Mouse (Mus musculus) right cerebral cortex, postnatal 4 days (tissue): ENCODE results near the gene Polm.

ENCODE experiments used
- DNase-seq: peaks from one replicate; pipeline ENCODE4 v3.0.0-alpha.2; 2022

The Polm gene

GRCm38 (mm10) chr11:5837251-5838246, at the start of gene Polm:
Gene Polm, minus strand, starts transcription at chr11:5838016.
- DNase-seq: peak; percentile 80

GRCm38 (mm10) chr11:5887250-5887649, 49.4 kb upstream of the Polm start:
- no peak for DNase-seq

GRCm38 (mm10) chr11:5886187-5886586, 48.4 kb upstream of the Polm start:
- peak; percentile 74 for DNase-seq

GRCm38 (mm10) chr11:5882518-5882917, 44.7 kb upstream of the Polm start:
- DNase-seq: no peak

GRCm38 (mm10) chr11:5879905-5880304, 42.1 kb upstream of the Polm start:
- DNase-seq: peak; percentile 77

- DNase-seq: no peak
Measured at GRCm38 (mm10) chr11:5878661-5879060, 40.8 kb upstream of the Polm start.

- peak; percentile 96 for DNase-seq
Measured at GRCm38 (mm10) chr11:5877921-5878526, 40.2 kb upstream of the Polm start, which contains the start of gene Pold2. Gene Pold2, minus strand, starts transcription at chr11:5878292.

GRCm38 (mm10) chr11:5877421-5877820, 39.6 kb upstream of the Polm start:
- no peak for DNase-seq

- DNase-seq: no peak
Measured at GRCm38 (mm10) chr11:5873192-5873591, 35.4 kb upstream of the Polm start.

- DNase-seq: no peak
Measured at GRCm38 (mm10) chr11:5872707-5873106, 34.9 kb upstream of the Polm start.

GRCm38 (mm10) chr11:5870069-5870468, 32.3 kb upstream of the Polm start:
- no peak for DNase-seq

GRCm38 (mm10) chr11:5869331-5869730, 31.5 kb upstream of the Polm start:
- no peak for DNase-seq

- no peak for DNase-seq
Measured at GRCm38 (mm10) chr11:5868324-5868723, 30.5 kb upstream of the Polm start.

GRCm38 (mm10) chr11:5867196-5867595, 29.4 kb upstream of the Polm start:
- DNase-seq: no peak

- DNase-seq: no peak
Measured at GRCm38 (mm10) chr11:5862394-5863105, 24.7 kb upstream of the Polm start.

GRCm38 (mm10) chr11:5861678-5862393, 24.0 kb upstream of the Polm start, which contains the start of gene Aebp1:
Gene Aebp1, plus strand, starts transcription at chr11:5861947.
- peak; percentile 35 for DNase-seq

GRCm38 (mm10) chr11:5860639-5861038, 22.8 kb upstream of the Polm start:
- DNase-seq: no peak

GRCm38 (mm10) chr11:5859883-5860550, 22.2 kb upstream of the Polm start:
- DNase-seq: no peak

GRCm38 (mm10) chr11:5858723-5859122, 20.9 kb upstream of the Polm start:
- no peak for DNase-seq

- no peak for DNase-seq
Measured at GRCm38 (mm10) chr11:5856479-5857130, 18.8 kb upstream of the Polm start.

GRCm38 (mm10) chr11:5855902-5856301, 18.1 kb upstream of the Polm start:
- DNase-seq: peak; percentile 44
